In genomic region chr2:73450172-73450715, GRCm38 (mm10) we compare ENCODE assay signal across 8 mouse cellular contexts.
DNase-seq lines count a peak whose midpoint lies in the region; ATAC-seq and TF ChIP-seq lines count a peak whose summit lies in the region.

No protein-coding gene starts in this region.

- H3K4me3 ChIP-seq in kidney, adult 2 months (ENCODE audit: insufficient read depth, low read depth, low read length), result no peak overlapping the region
- H3K4me3 ChIP-seq in hindbrain, embryonic 12.5 days, result no peak overlapping the region

- no peak overlapping the region for H3K4me2 ChIP-seq in hindbrain, embryonic 12.5 days (replicated peaks)

- peak; percentile 11 for DNase-seq in kidney, adult 2 months
- DNase-seq in kidney, adult 9 months, result no peak
- DNase-seq in R1 (ENCODE audit: low read depth, low spot score), result peak; percentile 47
- no peak for DNase-seq in c-Kit-positive CD71-positive TER-119-positive erythroid progenitor cells, embryonic 14.5 days (ENCODE audit: low spot score)
- DNase-seq in lung, postnatal 4 days, result no peak

- TF ChIP-seq POLR2A in kidney, adult 2 months (IDR thresholded peaks at IDR 0.05; ENCODE audit: low read depth, low read length), result no peak

- peak overlapping the region; percentile 82 for H3K27ac ChIP-seq in kidney, adult 2 months (ENCODE audit: insufficient read depth, low read depth, low read length)
- no peak overlapping the region for H3K27ac ChIP-seq in hindbrain, embryonic 12.5 days

- peak; percentile 59 for ATAC-seq in inflammation-experienced regulatory T-cells, adult 6 months
- ATAC-seq in neutrophil, adult 5-6 weeks (ENCODE audit: extremely low read depth, insufficient number of reproducible peaks, low FRiP score, poor library complexity, severe bottlenecking), result peak; percentile 39; the same call in 1 of the 2 replicates
- no peak for ATAC-seq in hindbrain, embryonic 12.5 days (ENCODE audit: low FRiP score)

- peaks cover 3% of the 10 kb centered on the region; the same call in 1 of the 2 replicates for H3K4me1 ChIP-seq in kidney, adult 2 months (ENCODE audit: control insufficient read depth, insufficient read depth, low read length)
- peaks cover 6% of the 10 kb centered on the region for H3K4me1 ChIP-seq in hindbrain, embryonic 12.5 days

- no peaks in the 10 kb centered on the region for H3K27me3 ChIP-seq in kidney, adult 2 months (replicated peaks; ENCODE audit: control insufficient read depth, insufficient read depth, low read length)
- H3K27me3 ChIP-seq in hindbrain, embryonic 12.5 days, result no peaks in the 10 kb centered on the region

- WGBS in kidney, adult 2 months, result 64% methylated on average over 6 of the region's 6 CpGs
- 55% methylated on average over 6 of the region's 6 CpGs for WGBS in hindbrain, embryonic 12.5 days

- no peaks in the 10 kb centered on the region for H3K9me3 ChIP-seq in hindbrain, embryonic 12.5 days (replicated peaks)

- H3K36me3 ChIP-seq in kidney, adult 2 months (ENCODE audit: control insufficient read depth, insufficient read depth, low read length), result no peaks in the 10 kb centered on the region
- no peaks in the 10 kb centered on the region for H3K36me3 ChIP-seq in hindbrain, embryonic 12.5 days

- H3K9ac ChIP-seq in hindbrain, embryonic 12.5 days, result no peak overlapping the region

- no peak for TF ChIP-seq CTCF in kidney, adult 2 months (conservative IDR thresholded peaks at IDR 0.05; ENCODE audit: insufficient read depth, insufficient read length, low read depth, low read length)

Comparison
In these comparisons a context has a peak if more than half of its experiments do, and no peak if none do; other contexts are left out.
1. DNase-seq: peak in kidney, adult 2 months (single experiment) and R1 (single experiment); none in kidney, adult 9 months (single experiment), c-Kit-positive CD71-positive TER-119-positive erythroid progenitor cells, embryonic 14.5 days (single experiment) and lung, postnatal 4 days (0 of 2).